Mouse (Mus musculus) heart, postnatal 0 days (tissue): Measurements from ENCODE around the gene Cenpu.

Source experiments
- CTCF ChIP-seq: IDR thresholded peaks from 2 replicates; pipeline ENCODE4 v1.5.1; 2016; ENCODE audit warnings: antibody characterized with exemption, control low read depth, low read depth
- EP300 ChIP-seq: IDR thresholded peaks from 2 replicates; pipeline ENCODE4 v1.6.1; 2016; ENCODE audit warnings: antibody characterized with exemption, low read depth

DNA sequence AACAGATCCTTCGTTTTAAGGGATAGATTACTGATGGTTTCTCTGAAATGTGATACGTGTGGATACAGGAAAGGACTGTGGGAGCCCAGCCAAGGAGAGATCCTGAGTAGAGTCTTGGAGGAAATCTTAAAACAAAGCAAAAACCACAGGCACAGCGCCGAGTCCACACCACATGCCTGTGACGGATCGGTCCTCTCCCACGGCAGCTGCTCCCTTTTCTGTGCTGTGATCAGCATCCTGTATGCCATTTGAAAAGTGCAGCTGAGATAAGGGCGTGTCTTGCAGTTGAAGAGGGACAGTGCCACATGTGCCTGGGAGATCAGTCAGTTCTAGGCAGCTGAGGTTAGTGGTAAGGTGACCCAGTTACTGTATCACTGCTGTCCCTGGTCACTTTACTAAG lies 39.3 kb upstream of the Cenpu start:
- no peak for TF ChIP-seq CTCF
- no peak for TF ChIP-seq EP300
